Mouse (Mus musculus) adipocyte (in vitro differentiated cells): ENCODE data around the gene Irf1.
A peak's percentile ranks its signal among the peaks of the same experiment; 100 is the strongest.

Source experiments
- DNase-seq: peaks from one replicate; pipeline ENCODE4 v3.0.0-alpha.2; 2016; ENCODE audit warnings: low spot score

Irf1 gene

DNA sequence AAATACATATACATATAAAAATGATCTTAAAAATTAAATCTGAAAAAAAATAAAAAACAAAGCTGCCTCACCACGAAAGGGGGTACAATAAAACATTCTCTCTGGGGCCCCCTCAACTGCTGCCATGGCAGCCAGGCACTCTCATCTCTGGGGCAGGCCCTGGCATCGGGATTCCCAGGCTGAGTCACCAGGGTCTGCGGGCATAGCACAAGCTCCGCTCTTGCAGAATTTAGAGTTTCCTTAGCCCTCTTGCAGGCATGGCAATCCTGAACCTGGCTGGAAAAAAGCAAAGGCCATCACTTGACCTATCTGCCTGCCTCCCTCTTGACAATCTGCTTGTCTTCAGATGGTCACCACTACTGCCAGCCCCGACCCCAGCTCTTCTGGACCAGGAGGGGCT lies 8.5 kb upstream of the Irf1 start:
- no peak for DNase-seq

- DNase-seq = peak; percentile 84
These were observed 8.0 kb upstream of the Irf1 start for GRCm38 (mm10) chr11:53761822-53762221.

DNA sequence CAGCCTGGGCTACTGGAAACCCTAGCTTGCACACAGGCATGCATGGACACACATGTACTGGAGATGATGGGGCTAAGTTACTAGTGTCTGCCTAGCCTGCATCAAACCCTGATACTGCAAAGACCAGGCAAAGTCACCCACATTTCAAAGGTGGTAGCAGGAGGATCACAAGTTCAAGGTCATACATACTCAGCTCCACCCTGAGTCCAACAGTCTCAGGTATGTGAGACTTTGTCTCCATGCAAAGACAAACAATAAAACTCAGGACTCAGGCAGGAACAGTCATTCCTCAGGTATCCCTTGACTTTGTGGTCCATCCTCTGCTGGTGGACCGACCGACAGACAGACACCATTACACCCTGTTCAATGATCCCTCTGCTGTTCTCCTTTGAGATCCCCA lies 7.4 kb upstream of the Irf1 start:
- DNase-seq = no peak

DNA sequence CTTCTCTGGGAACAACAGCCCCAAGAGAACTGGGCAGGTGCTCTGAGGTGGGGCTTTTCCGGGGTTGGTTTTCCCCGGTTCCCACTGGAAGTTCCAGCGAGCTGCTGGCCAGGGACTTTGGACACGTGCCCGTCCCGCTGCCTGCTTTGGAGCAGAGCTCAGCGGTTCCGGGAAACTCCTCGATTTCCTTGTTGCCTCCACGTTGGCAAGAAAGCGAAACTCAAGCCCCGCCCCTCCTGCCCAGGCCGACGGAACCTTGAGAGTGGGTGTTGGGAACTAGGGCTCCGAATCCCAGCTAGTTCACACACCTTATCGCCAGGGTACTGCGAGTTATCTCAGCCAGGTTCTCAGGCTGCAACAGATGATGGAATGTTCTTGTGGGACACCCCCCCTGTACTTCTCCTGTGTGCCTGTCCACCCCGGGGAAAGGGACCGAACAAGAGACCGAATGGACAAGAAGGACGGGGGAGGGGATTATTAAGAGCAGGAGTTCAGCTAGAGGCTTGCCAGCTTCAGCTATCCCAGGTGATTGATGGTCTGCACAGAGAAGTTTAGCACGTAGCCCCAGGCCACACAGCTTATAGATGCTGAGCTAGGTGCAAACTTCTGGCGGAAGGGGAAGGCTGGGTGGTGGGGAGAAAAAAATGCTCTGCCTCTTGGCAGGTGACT lies 6.9 kb upstream of the Irf1 start:
- DNase-seq = peak; percentile 95

DNA sequence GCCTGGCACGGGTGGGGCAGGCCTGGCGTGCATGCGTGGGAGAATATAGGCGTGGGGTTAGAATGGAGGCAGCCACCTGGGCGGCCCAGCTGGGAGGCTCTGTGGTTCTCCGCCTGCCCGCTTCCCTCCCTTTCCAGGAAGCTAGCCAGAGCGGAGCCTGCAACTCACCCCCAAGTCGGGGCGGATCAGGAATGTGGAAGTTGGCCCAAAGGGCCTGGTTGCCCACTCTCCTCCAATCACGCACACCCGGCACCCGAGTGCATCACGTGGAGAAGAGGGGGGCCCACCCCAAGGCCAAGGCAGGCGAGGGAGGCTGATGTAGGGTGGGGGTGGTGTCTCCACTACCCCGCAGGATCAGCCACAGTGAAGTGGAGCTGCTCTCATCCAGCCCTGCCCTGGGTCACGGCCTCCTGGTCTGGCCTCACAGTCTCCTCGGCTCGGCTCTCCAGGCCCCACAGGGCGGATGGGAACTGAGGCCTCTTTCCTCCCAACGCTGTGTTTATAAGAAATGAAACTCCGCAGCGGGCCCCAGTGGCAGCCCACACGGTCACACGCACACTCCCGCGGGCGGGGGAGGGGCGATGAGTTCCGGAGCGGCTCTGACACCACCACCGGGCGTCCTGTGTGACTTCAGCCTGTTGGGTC lies 6.2 kb upstream of the Irf1 start:
- DNase-seq = peak; percentile 96

DNA sequence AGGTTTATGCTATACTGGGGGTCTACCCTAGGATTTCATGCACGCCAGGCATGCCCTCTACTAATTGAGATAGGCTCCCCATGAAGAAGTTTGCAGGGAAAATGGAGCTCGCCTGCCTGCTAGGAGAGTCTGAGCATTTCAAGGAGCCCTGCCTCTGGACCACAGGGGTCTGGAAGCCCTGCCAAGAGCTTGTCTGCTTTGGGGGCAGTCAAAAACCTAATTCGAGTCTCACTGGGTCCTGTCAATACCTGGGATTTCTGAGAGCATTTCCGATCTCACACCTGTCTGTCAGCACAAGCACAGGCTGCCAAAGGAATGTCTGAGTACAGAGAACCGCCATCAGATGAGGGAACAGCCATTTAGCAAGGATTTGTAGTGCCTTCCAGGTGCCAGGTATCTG lies 5.2 kb upstream of the Irf1 start:
- no peak for DNase-seq

DNA sequence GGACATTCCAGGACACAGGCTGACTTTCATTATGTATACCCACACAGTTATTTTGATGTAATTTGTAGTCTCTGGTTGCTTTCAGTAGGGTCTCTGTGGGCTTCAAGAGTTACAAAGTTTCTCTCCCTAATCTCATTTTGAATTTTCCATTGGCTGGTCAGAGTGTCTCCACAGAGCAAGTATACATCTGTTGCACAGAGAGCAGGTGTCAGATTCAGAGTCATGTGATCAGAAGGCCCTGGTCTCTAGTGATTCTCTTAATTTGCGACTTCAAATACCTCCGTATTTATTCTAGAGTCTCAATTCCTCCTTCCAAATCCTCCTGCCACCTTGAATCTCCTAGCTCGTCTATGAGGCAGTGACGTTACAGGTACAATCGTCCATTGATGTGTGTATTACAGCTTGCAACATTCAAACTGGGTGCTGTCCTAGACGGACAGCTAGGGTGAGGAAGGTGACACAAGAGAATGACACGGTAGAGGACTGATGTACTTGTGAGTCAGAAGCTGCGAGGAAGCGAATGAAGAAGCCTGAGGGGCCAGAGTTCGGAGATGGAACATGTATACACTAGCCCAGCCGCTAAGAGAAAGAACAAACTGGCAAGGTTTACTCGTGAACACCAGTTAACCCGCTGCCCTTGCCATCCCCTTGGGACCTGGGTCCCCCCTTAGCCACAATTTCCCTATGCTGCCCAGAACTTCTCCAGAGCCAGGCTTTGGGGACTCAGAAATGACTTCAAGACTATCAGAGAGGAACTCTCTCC lies 1.2 kb upstream of the Irf1 start:
- no peak for DNase-seq

GRCm38 (mm10) chr11:53769185-53769576 lies 633 bp upstream of the Irf1 start:
- DNase-seq = no peak

DNA sequence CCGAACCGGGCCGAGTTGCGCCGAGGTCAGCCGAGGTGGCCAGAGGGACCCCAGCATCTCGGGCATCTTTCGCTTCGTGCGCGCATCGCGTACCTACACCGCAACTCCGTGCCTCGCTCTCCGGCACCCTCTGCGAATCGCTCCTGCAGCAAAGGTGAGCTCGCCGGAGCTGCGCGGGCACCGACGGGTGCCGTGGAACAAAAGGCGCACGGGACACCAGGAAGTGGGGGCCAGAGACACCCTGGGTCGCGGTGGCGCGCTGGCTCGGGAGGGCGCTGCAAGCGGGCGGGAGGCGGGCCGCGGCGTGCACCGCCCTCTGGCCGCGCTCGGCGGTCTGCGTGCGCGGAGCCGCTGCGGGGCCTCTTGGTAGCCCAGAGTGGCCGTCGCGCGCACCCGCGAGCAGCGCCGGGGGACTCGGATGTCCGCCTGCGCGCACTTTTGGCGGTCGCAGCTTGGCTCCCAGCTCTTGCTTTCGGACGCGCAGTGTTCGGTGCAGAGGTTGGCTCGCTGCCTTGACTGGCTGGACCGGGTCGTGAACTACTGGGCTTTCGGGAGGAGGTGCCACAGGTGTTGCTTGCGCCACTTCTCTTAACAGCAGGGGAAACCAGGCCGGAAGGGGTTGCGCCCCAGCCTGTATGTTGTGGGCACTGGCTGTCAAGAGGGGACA lies 444 bp downstream of the Irf1 start:
- DNase-seq = peak; percentile 68

DNA sequence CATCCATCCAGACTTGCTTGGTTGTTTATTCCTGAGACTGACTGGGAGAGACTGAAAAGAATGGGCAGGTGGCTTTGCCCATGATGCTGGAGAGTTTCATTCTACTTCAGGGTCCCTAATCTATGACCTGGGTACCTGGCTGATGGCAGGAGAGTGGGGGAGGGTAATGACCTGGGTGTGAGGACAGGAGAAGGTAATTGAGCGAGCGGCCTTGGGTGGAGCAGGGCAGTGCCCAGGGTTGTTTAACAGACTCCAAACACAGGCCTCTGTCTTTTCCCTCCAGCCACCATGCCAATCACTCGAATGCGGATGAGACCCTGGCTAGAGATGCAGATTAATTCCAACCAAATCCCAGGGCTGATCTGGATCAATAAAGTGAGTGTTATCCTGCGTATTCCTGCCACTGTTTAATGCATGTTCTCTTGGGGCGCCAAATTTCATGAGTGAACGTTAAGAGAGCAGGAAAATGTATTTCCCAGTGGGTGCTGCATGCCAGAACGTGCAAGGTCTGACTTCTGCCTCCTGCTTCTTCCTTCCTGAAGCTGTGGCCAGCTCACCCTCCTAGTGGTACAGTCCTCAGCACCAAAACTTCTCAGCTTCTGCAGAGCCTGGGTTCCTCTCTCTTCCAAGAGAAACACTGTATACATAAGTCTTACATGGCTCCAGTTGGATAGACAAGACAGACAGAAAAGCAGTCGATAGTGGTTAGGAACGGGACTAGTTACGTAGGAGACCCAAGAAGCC lies 1.4 kb downstream of the Irf1 start:
- no peak for DNase-seq

GRCm38 (mm10) chr11:53772536-53772935 lies 2.7 kb downstream of the Irf1 start:
- DNase-seq = no peak

- no peak for DNase-seq
These were observed 3.3 kb downstream of the Irf1 start, which contains the start of gene Gm17334 for GRCm38 (mm10) chr11:53773087-53773486. Gm17334 (minus strand) TSS chr11:53773187.

DNA sequence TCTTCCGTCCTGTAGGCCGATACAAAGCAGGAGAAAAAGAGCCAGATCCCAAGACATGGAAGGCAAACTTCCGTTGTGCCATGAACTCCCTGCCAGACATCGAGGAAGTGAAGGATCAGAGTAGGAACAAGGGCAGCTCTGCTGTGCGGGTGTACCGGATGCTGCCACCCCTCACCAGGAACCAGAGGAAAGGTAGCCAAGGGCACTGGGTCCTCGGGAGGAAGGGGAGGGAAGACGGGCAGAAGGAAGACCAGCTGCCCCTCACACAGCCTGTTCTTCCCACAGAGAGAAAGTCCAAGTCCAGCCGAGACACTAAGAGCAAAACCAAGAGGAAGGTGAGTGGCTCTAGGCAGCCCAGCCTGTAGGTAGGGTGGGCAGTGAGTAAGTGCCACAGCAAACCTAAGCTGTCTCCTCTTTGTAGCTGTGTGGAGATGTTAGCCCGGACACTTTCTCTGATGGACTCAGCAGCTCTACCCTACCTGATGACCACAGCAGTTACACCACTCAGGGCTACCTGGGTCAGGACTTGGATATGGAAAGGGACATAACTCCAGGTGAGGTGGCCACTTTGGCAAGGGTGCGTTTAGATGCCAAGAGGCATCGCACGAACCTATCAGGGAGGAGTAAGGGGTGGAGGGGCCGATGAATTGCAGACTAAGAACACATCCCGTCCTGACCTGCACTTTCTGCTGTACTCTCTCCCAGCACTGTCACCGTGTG lies 4.0 kb downstream of the Irf1 start:
- no peak for DNase-seq

GRCm38 (mm10) chr11:53774659-53775255 lies 4.9 kb downstream of the Irf1 start:
- DNase-seq = no peak

DNA sequence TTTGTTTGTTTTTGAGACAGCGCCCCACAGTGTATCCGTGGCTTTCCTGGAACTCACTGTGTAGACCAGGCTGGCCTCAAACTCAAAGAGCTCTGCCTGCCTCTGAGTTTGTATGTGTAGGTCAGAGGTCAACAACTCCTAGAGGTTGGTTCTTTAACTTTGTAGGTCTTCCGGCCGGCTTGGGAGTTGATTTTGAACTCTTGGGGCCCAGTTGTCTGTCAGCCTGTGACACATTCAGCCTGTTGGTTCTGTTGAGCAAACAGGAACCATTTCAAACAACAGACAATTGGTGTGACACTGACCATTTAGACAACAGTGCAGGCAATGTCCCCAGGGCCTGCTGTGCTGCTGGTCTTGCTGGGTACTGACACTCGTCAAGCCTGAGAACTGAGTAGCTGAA lies 7.9 kb downstream of the Irf1 start:
- DNase-seq = no peak

- DNase-seq = no peak
These were observed 8.6 kb downstream of the Irf1 start for GRCm38 (mm10) chr11:53778455-53778854.

- no peak for DNase-seq
These were observed 10.0 kb downstream of the Irf1 start for GRCm38 (mm10) chr11:53779808-53780207.

DNA sequence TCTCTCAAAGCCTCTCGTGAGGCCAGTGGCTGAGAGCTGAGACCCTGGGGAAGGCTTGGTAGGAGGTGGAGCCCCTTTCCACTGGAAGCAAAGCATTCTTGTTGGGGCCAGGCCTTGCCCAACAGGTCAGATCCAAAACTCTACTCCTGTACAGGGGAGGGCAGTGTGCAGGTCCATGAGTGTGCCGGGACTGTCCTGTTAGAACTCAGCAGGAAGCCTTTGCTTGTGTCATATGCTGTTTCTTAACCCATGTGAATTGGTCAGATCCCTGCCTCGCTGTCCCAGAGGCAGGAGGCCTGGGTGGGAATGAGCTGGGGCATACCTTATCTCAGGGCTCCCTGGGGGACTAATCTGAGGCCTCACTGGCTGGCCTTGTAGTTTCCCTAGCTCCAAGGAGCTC lies 10.4 kb downstream of the Irf1 start:
- no peak for DNase-seq

- DNase-seq = no peak
These were observed 11.5 kb downstream of the Irf1 start for GRCm38 (mm10) chr11:53781201-53781775.

- DNase-seq = no peak
These were observed 12.2 kb downstream of the Irf1 start for GRCm38 (mm10) chr11:53781964-53782363.

- no peak for DNase-seq
These were observed 13.5 kb downstream of the Irf1 start for GRCm38 (mm10) chr11:53783288-53783687.
